Mouse (Mus musculus): ENCODE measurements at regions not wholly inside any gene's neighbourhood (a gene's known extent, or its start where the extent isn't known, plus 50 kb on each side); places are given as distances from the start of the nearest gene placed in this dataset.
"Not testable (repeated sequence)": the region's sequence is repeated elsewhere in the genome, so short reads cannot be mapped to it uniquely, and the experiment has no call there.

- no peaks in the 10 kb centered on the region for H3K4me1 ChIP-seq (ENCODE audit: control insufficient read depth, insufficient read depth, low read length)
- TF ChIP-seq POLR2A (IDR thresholded peaks at IDR 0.05; ENCODE audit: borderline replicate concordance, extremely low read depth, low read depth, low read length) (no peak), CTCF (IDR thresholded peaks at IDR 0.05; ENCODE audit: insufficient read depth, low read length) (no peak; the same call in 1 of the 2 replicates)
- DNase-seq, result peak; percentile 8
- 57% methylated on average over 3 of the region's 3 CpGs for WGBS
- H3K4me3 ChIP-seq (replicated peaks; ENCODE audit: extremely low read depth, low read depth, low read length), result no peak overlapping the region
Observed at GRCm38 (mm10) chr10:19297669-19298068, 58.7 kb upstream of the Olig3 start.

GRCm38 (mm10) chr10:19295388-19296013 lies 60.8 kb upstream of the Olig3 start:
- Histone ChIP-seq H3K4me3 (replicated peaks; ENCODE audit: extremely low read depth, low read depth, low read length) (no peak overlapping the region), H3K4me1 (ENCODE audit: control insufficient read depth, insufficient read depth, low read length) (no peaks in the 10 kb centered on the region)
- DNase-seq, result no peak
- 81% methylated on average over 7 of the region's 7 CpGs for WGBS
- TF ChIP-seq CTCF (IDR thresholded peaks at IDR 0.05; ENCODE audit: insufficient read depth, low read length) (no peak), POLR2A (IDR thresholded peaks at IDR 0.05; ENCODE audit: borderline replicate concordance, extremely low read depth, low read depth, low read length) (no peak)

- DNase-seq, result no peak
- no peak for TF ChIP-seq POLR2A (IDR thresholded peaks at IDR 0.05; ENCODE audit: borderline replicate concordance, extremely low read depth, low read depth, low read length)
- no peak for TF ChIP-seq CTCF (IDR thresholded peaks at IDR 0.05; ENCODE audit: insufficient read depth, low read length)
Observed at GRCm38 (mm10) chr10:19291474-19291873, 64.9 kb upstream of the Olig3 start.

GRCm38 (mm10) chr10:19291039-19291438 lies 65.3 kb upstream of the Olig3 start:
- not testable (repeated sequence) for H3K4me3 ChIP-seq (replicated peaks; ENCODE audit: extremely low read depth, low read depth, low read length); H3K4me1 ChIP-seq (ENCODE audit: control insufficient read depth, insufficient read depth, low read length); DNase-seq
- WGBS, result 76% methylated on average over 3 of the region's 3 CpGs

More at GRCm38 (mm10) chr10:19291474-19291873, 64.9 kb upstream of the Olig3 start:
- H3K4me3 ChIP-seq (replicated peaks; ENCODE audit: extremely low read depth, low read depth, low read length), result no peak overlapping the region
- no peaks in the 10 kb centered on the region for H3K4me1 ChIP-seq (ENCODE audit: control insufficient read depth, insufficient read depth, low read length)
- 75% methylated on average over 5 of the region's 5 CpGs for WGBS

- Histone ChIP-seq H3K4me1 (ENCODE audit: control insufficient read depth, insufficient read depth, low read length) (no peaks in the 10 kb centered on the region), H3K4me3 (replicated peaks; ENCODE audit: extremely low read depth, low read depth, low read length) (no peak overlapping the region)
- TF ChIP-seq CTCF (IDR thresholded peaks at IDR 0.05; ENCODE audit: insufficient read depth, low read length) (no peak), POLR2A (IDR thresholded peaks at IDR 0.05; ENCODE audit: borderline replicate concordance, extremely low read depth, low read depth, low read length) (no peak)
- 93% methylated on average over 3 of the region's 3 CpGs for WGBS
- no peak for DNase-seq
Observed at GRCm38 (mm10) chr10:19282166-19282565, 74.2 kb upstream of the Olig3 start.

GRCm38 (mm10) chr10:19281021-19281420 lies 75.3 kb upstream of the Olig3 start:
- H3K4me1 ChIP-seq (ENCODE audit: control insufficient read depth, insufficient read depth, low read length), result no peaks in the 10 kb centered on the region
- 66% methylated on average over 4 of the region's 4 CpGs for WGBS
- no peak for DNase-seq
- no peak overlapping the region for H3K4me3 ChIP-seq (replicated peaks; ENCODE audit: extremely low read depth, low read depth, low read length)
- TF ChIP-seq CTCF (IDR thresholded peaks at IDR 0.05; ENCODE audit: insufficient read depth, low read length) (no peak), POLR2A (IDR thresholded peaks at IDR 0.05; ENCODE audit: borderline replicate concordance, extremely low read depth, low read depth, low read length) (no peak)

- TF ChIP-seq POLR2A (IDR thresholded peaks at IDR 0.05; ENCODE audit: borderline replicate concordance, extremely low read depth, low read depth, low read length) (no peak), CTCF (IDR thresholded peaks at IDR 0.05; ENCODE audit: insufficient read depth, low read length) (no peak)
- no peak for DNase-seq
- Histone ChIP-seq H3K4me1 (ENCODE audit: control insufficient read depth, insufficient read depth, low read length) (no peaks in the 10 kb centered on the region), H3K4me3 (replicated peaks; ENCODE audit: extremely low read depth, low read depth, low read length) (no peak overlapping the region)
- 70% methylated on average over 5 of the region's 5 CpGs for WGBS
Observed at GRCm38 (mm10) chr10:19278189-19278842, 78.0 kb upstream of the Olig3 start.

GRCm38 (mm10) chr10:19277103-19277827 lies 79.1 kb upstream of the Olig3 start:
- Histone ChIP-seq H3K4me1 (ENCODE audit: control insufficient read depth, insufficient read depth, low read length) (no peaks in the 10 kb centered on the region), H3K4me3 (replicated peaks; ENCODE audit: extremely low read depth, low read depth, low read length) (no peak overlapping the region)
- 77% methylated on average over 9 of the region's 9 CpGs for WGBS
- no peak for TF ChIP-seq POLR2A (IDR thresholded peaks at IDR 0.05; ENCODE audit: borderline replicate concordance, extremely low read depth, low read depth, low read length)
- no peak for TF ChIP-seq CTCF (IDR thresholded peaks at IDR 0.05; ENCODE audit: insufficient read depth, low read length)
- DNase-seq, result no peak

GRCm38 (mm10) chr10:19274985-19275384 lies 81.3 kb upstream of the Olig3 start:
- DNase-seq, result no peak
- TF ChIP-seq CTCF (IDR thresholded peaks at IDR 0.05; ENCODE audit: insufficient read depth, low read length) (no peak), POLR2A (IDR thresholded peaks at IDR 0.05; ENCODE audit: borderline replicate concordance, extremely low read depth, low read depth, low read length) (no peak)
- Histone ChIP-seq H3K4me1 (ENCODE audit: control insufficient read depth, insufficient read depth, low read length) (no peaks in the 10 kb centered on the region), H3K4me3 (replicated peaks; ENCODE audit: extremely low read depth, low read depth, low read length) (no peak overlapping the region)
- 82% methylated on average over 4 of the region's 4 CpGs for WGBS

- H3K4me1 ChIP-seq (ENCODE audit: control insufficient read depth, insufficient read depth, low read length), result no peaks in the 10 kb centered on the region
- no peak for DNase-seq
- no peak for TF ChIP-seq CTCF (IDR thresholded peaks at IDR 0.05; ENCODE audit: insufficient read depth, low read length)
- no peak for TF ChIP-seq POLR2A (IDR thresholded peaks at IDR 0.05; ENCODE audit: borderline replicate concordance, extremely low read depth, low read depth, low read length)
- WGBS, result 67% methylated on average over 1 of the region's 1 CpGs
- H3K4me3 ChIP-seq (replicated peaks; ENCODE audit: extremely low read depth, low read depth, low read length), result no peak overlapping the region
Observed at GRCm38 (mm10) chr10:19269418-19269817, 86.9 kb upstream of the Olig3 start.
